15 mouse cellular contexts compared by ENCODE assay signal in genomic region chr2:157411151-157411693, GRCm38 (mm10). TPM values are rescaled to one million over a fixed set of nuclear protein-coding genes. Genes with fewer than 3 reads are reported as not detected.
DNase-seq lines count a peak whose midpoint lies in the region; ATAC-seq and TF ChIP-seq lines count a peak whose summit lies in the region.
"Had no signal": no experiment of that assay in that cellular context is flagged by ENCODE, and none has a peak within 500 bp of the region (broad histone marks: within the 10 kb centered on the region; RNA-seq: fewer than 3 reads in every experiment).

No protein-coding gene starts in this region.

- no peak for TF ChIP-seq POLR2A in lung, adult 2 months (IDR thresholded peaks at IDR 0.05; ENCODE audit: borderline replicate concordance, extremely low read depth, low read depth, low read length)

- WGBS in heart, embryonic 14.5 days = 57% methylated on average over 6 of the region's 6 CpGs
- 71% methylated on average over 6 of the region's 6 CpGs for WGBS in lung, adult 2 months

- intact Hi-C loops in heart, postnatal 25 days (cut with DNase I) = no loop called here

- peak; percentile 36; the same call in 1 of the 2 replicates for ATAC-seq in heart, embryonic 14.5 days (ENCODE audit: insufficient number of reproducible peaks, insufficient read depth, low FRiP score, low read depth)

- no peak for DNase-seq in heart, postnatal 25 days (ENCODE audit: low spot score)
- DNase-seq in urinary bladder, adult 2 months (ENCODE audit: low spot score) = peak; percentile 55
- DNase-seq in urinary bladder, postnatal 4 days (ENCODE audit: low spot score in 2 of 2) = no peak
- peak; percentile 49 for DNase-seq in lung, adult 2 months
- DNase-seq in kidney, adult 11 months = no peak
- no peak for DNase-seq in frontal cortex, adult 2 months (ENCODE audit: extremely low spot score in 1 of 2, low spot score in 1 of 2)
- DNase-seq: adrenal gland, adult 2 months; cerebellum, postnatal 14 days; kidney, adult 18-20 months; kidney, postnatal 25 days; thymus, adult 18-20 months had no signal

- H3K4me1 ChIP-seq in heart, embryonic 14.5 days (ENCODE audit: control insufficient read depth in 2 of 2, insufficient read depth in 2 of 2, low read length in 2 of 2) = peaks cover 4% of the 10 kb centered on the region in 2 experiments; a peak in 2 of 4 replicates
- H3K4me1 ChIP-seq in lung, adult 2 months (ENCODE audit: control insufficient read depth, insufficient read depth, low read length) = peaks cover 2% of the 10 kb centered on the region

- H3K9me3 ChIP-seq in heart, embryonic 14.5 days (ENCODE audit: control insufficient read depth, low read length) = no peaks in the 10 kb centered on the region
- H3K9me3 ChIP-seq: forebrain, embryonic 10.5 days; hindbrain, embryonic 12.5 days had no signal

- no peak overlapping the region for H3K27ac ChIP-seq in heart, embryonic 14.5 days (replicated peaks in 1 of 2; ENCODE audit: control insufficient read depth in 1 of 2, insufficient read depth in 1 of 2, low read depth in 2 of 2, low read length in 2 of 2)
- H3K27ac ChIP-seq: hindbrain, embryonic 12.5 days; liver, embryonic 14.5 days had no signal

- no peaks in the 10 kb centered on the region for H3K36me3 ChIP-seq in heart, embryonic 14.5 days (ENCODE audit: control insufficient read depth, insufficient read depth, low read length)
- H3K36me3 ChIP-seq: forebrain, embryonic 10.5 days; hindbrain, embryonic 12.5 days had no signal

- H3K27me3 ChIP-seq in heart, embryonic 14.5 days (ENCODE audit: control insufficient read depth, insufficient read depth, low read length) = no peaks in the 10 kb centered on the region
- H3K27me3 ChIP-seq: hindbrain, embryonic 12.5 days had no signal

- no peak overlapping the region for H3K4me2 ChIP-seq in heart, embryonic 14.5 days (ENCODE audit: low read length)
- H3K4me2 ChIP-seq: hindbrain, embryonic 12.5 days had no signal

- H3K4me3 ChIP-seq in heart, embryonic 14.5 days (ENCODE audit: control insufficient read depth in 1 of 2, insufficient read depth in 1 of 2, low read depth in 1 of 2, low read length in 2 of 2) = no peak overlapping the region
- no peak overlapping the region for H3K4me3 ChIP-seq in lung, adult 2 months (replicated peaks; ENCODE audit: extremely low read depth, low read depth, low read length)
- H3K4me3 ChIP-seq: forebrain, embryonic 10.5 days; hindbrain, embryonic 12.5 days had no signal

- no peak overlapping the region for H3K9ac ChIP-seq in heart, embryonic 14.5 days (ENCODE audit: low read length)
- H3K9ac ChIP-seq: hindbrain, embryonic 12.5 days; liver, embryonic 14.5 days had no signal

- no peak for TF ChIP-seq CTCF in lung, adult 2 months (IDR thresholded peaks at IDR 0.05; ENCODE audit: insufficient read depth, low read length)

RNA-seq across cellular contexts. Expression of gene Src, which starts 7.0 kb away (rescaled TPM):
- 4.2 and 6.7 TPM in 2 replicates for polyA plus RNA-seq in heart, embryonic 14.5 days (2014; fragmentation: Nextera tagmentation; extraction: Ambion mirVana)
- 1 to 10 TPM; 2.9 to 5.1 TPM for total RNA-seq in heart, postnatal 25 days (2021)
- 63.4 and 72.7 TPM in 2 replicates for polyA plus RNA-seq in urinary bladder, adult 2 months (2012; rRNA removed)
- 59.8 and 62.3 TPM in 2 replicates for polyA plus RNA-seq in lung, adult 2 months (2012; rRNA removed)
- polyA plus RNA-seq in frontal cortex, adult 2 months (2012; rRNA removed) = 82.0 and 91.2 TPM in 2 replicates

RNA-seq across cellular contexts. Expression of gene Manbal, which starts 43.8 kb away (rescaled TPM):
- polyA plus RNA-seq in heart, embryonic 14.5 days (2014; fragmentation: Nextera tagmentation; extraction: Ambion mirVana) = 30.4 and 36.3 TPM in 2 replicates
- total RNA-seq in heart, postnatal 25 days (2021) = 10 to 100 TPM; 20.1 to 20.3 TPM
- 115 and 117 TPM in 2 replicates for polyA plus RNA-seq in urinary bladder, adult 2 months (2012; rRNA removed)
- polyA plus RNA-seq in lung, adult 2 months (2012; rRNA removed) = 85.5 and 108 TPM in 2 replicates
- polyA plus RNA-seq in frontal cortex, adult 2 months (2012; rRNA removed) = 98.3 and 103 TPM in 2 replicates

Comparison
In these comparisons a context has a peak if more than half of its experiments do, and no peak if none do; other contexts are left out.
1. DNase-seq: peak in urinary bladder, adult 2 months (single experiment) and lung, adult 2 months (single experiment); none in heart, postnatal 25 days (single experiment), urinary bladder, postnatal 4 days (0 of 2), kidney, adult 11 months (single experiment) and frontal cortex, adult 2 months (0 of 2).